Mouse (Mus musculus): Measurements from ENCODE around the gene Actbl2. TPM values are rescaled to one million over a fixed set of nuclear protein-coding genes. Genes with fewer than 3 reads are reported as not detected.

Actbl2 gene
- polyA plus RNA-seq, 1 experiment, result 0.05 TPM

DNA sequence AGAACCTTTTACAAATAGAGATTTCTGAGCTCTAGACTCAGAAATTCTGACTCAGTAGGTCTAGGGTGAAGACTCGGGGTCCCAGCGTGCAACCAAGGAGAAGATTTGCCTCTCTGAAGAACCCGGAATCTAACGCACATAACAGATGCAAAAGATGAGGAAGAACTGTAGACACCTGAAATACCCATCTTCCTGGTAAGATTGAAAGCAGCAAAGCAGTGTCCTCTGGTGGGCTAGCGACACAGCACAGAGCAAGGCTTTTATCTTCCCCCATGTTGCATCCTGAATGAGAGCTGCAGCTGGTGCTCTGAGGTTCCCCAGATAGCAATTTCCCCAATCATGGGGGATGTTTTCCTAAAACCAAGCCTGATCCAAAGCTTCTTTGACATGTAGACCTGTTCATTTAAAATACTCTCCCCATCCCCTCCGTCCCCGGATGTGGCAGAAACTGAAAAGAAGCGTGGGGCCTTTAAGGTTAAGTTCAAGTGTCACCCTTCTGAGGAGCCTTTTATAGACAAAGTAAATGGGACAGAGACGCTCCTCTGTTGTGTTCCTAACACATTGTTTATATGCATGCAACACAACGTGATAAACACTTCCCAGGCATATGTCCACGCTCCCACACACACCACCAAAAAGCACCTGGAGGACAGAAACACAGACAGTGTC is 3.7 kb downstream of the Actbl2 start:
- Histone ChIP-seq H3K36me3 (ENCODE audit: control insufficient read depth, insufficient read depth, low read length) (no peaks in the 10 kb centered on the region), H3K27ac (ENCODE audit: control insufficient read depth, insufficient read depth, low read depth, low read length) (no peak overlapping the region), H3K4me3 (ENCODE audit: control insufficient read depth, low read depth, low read length) (no peak overlapping the region), H3K27me3 (ENCODE audit: control insufficient read depth, insufficient read depth, low read length) (no peaks in the 10 kb centered on the region), H3K4me1 (ENCODE audit: control insufficient read depth, insufficient read depth, low read length) (peaks cover 6% of the 10 kb centered on the region)
- no peak for TF ChIP-seq POLR2A (IDR thresholded peaks at IDR 0.05; ENCODE audit: control insufficient read depth, low read depth, low read length)

DNA sequence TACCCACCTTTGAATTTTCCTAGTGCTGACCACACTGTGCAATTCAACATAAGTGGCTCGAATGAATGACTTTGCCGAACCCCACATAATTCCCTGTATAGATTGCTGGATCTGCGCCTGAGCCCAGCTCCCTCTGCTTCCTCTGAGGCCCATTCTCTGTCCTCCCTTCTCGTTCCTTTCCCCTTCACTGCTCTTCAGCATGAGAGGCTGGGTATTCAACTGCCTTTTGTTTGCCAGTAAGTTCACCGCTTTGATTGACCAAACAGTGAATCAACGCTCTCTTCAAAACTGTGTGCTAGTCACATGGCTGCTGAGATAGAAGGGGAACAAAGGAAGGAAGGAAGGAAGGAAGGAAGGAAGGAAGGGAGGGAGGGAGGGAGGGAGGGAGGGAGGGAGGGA is 4.3 kb downstream of the Actbl2 start:
- Histone ChIP-seq H3K36me3 (ENCODE audit: control insufficient read depth, insufficient read depth, low read length) (no peaks in the 10 kb centered on the region), H3K27me3 (ENCODE audit: control insufficient read depth, insufficient read depth, low read length) (no peaks in the 10 kb centered on the region), H3K4me3 (ENCODE audit: control insufficient read depth, low read depth, low read length) (no peak overlapping the region), H3K27ac (ENCODE audit: control insufficient read depth, insufficient read depth, low read depth, low read length) (no peak overlapping the region), H3K4me1 (ENCODE audit: control insufficient read depth, insufficient read depth, low read length) (peaks cover 6% of the 10 kb centered on the region)
- TF ChIP-seq POLR2A (IDR thresholded peaks at IDR 0.05; ENCODE audit: control insufficient read depth, low read depth, low read length) (no peak), CTCF (IDR thresholded peaks at IDR 0.05; ENCODE audit: control insufficient read depth, insufficient read depth, insufficient replicate concordance, low read depth, low read length) (no peak)

DNA sequence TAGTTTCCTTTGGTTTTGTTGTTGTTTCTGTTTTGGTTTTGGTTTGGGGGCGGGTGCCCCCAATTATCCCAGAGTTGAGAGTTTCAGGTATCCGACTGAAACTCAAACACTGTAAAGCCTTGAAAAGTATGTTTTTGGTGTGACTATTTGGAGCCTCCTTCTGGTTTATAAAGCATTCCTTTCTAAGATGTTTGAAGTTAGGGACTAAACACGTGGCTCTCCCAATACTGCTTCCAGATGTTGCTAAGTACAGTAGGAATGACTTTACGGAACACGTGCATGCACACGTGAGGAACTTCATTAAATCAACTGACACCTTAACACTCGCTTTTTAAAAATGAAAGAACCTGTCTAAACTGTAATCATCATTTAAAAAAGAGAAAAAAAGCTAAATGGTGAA is 4.9 kb downstream of the Actbl2 start:
- H3K4me3 ChIP-seq (ENCODE audit: control insufficient read depth, low read depth, low read length), result no peak overlapping the region
- H3K27me3 ChIP-seq (ENCODE audit: control insufficient read depth, insufficient read depth, low read length), result no peaks in the 10 kb centered on the region
- TF ChIP-seq POLR2A (IDR thresholded peaks at IDR 0.05; ENCODE audit: control insufficient read depth, low read depth, low read length) (no peak), CTCF (IDR thresholded peaks at IDR 0.05; ENCODE audit: control insufficient read depth, insufficient read depth, insufficient replicate concordance, low read depth, low read length) (no peak)
- H3K36me3 ChIP-seq (ENCODE audit: control insufficient read depth, insufficient read depth, low read length), result no peaks in the 10 kb centered on the region
- H3K27ac ChIP-seq (ENCODE audit: control insufficient read depth, insufficient read depth, low read depth, low read length), result no peak overlapping the region
- peaks cover 4% of the 10 kb centered on the region for H3K4me1 ChIP-seq (ENCODE audit: control insufficient read depth, insufficient read depth, low read length)

DNA sequence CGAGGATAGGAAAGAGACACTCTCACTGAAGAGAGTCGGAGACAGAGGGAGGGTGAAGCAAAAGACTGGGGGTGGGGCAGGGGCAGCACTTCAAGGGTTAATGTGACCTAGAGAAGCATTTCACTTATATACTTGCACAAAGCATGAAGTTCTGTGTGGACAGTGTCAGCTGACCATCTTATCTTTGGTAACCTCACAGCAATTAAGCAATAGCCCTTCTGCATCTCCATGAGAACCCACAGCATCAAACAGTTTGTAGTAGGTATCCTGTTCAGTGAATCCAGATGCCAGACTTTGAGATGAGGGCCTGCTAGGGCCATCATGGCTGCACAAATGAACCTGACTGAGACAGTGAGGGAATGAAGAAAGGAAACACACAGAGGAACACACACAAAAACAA is 8.4 kb downstream of the Actbl2 start:
- Histone ChIP-seq H3K36me3 (ENCODE audit: control insufficient read depth, insufficient read depth, low read length) (no peaks in the 10 kb centered on the region), H3K27me3 (ENCODE audit: control insufficient read depth, insufficient read depth, low read length) (no peaks in the 10 kb centered on the region), H3K4me1 (ENCODE audit: control insufficient read depth, insufficient read depth, low read length) (no peaks in the 10 kb centered on the region), H3K4me3 (ENCODE audit: control insufficient read depth, low read depth, low read length) (no peak overlapping the region), H3K27ac (ENCODE audit: control insufficient read depth, insufficient read depth, low read depth, low read length) (peak overlapping the region; percentile 16; the same call in 1 of the 2 replicates)
- TF ChIP-seq POLR2A (IDR thresholded peaks at IDR 0.05; ENCODE audit: control insufficient read depth, low read depth, low read length) (no peak), CTCF (IDR thresholded peaks at IDR 0.05; ENCODE audit: control insufficient read depth, insufficient read depth, insufficient replicate concordance, low read depth, low read length) (no peak)

DNA sequence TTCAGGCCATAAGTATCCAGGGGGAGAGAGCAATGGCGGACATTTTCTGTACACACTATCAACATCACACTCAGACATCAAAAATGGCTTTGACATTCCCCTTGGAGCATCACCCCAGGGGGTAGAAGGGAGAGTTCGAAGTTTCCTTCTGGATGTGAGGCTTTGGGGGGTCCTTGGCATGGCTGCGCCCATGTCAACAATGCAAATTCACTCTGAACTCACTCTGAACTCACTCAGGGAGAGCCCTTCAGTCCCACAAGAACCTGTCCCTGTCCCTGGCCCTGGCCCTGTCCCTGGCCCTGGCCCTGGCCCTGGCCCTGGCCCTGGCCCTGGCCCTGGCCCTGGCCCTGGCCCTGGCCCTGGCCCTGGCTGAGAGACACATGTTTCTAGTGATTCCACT is 8.9 kb downstream of the Actbl2 start:
- Histone ChIP-seq H3K27ac (ENCODE audit: control insufficient read depth, insufficient read depth, low read depth, low read length) (peak overlapping the region; percentile 16; the same call in 1 of the 2 replicates), H3K36me3 (ENCODE audit: control insufficient read depth, insufficient read depth, low read length) (no peaks in the 10 kb centered on the region), H3K4me3 (ENCODE audit: control insufficient read depth, low read depth, low read length) (no peak overlapping the region), H3K27me3 (ENCODE audit: control insufficient read depth, insufficient read depth, low read length) (no peaks in the 10 kb centered on the region), H3K4me1 (ENCODE audit: control insufficient read depth, insufficient read depth, low read length) (no peaks in the 10 kb centered on the region)
- TF ChIP-seq POLR2A (IDR thresholded peaks at IDR 0.05; ENCODE audit: control insufficient read depth, low read depth, low read length) (no peak), CTCF (IDR thresholded peaks at IDR 0.05; ENCODE audit: control insufficient read depth, insufficient read depth, insufficient replicate concordance, low read depth, low read length) (no peak)

DNA sequence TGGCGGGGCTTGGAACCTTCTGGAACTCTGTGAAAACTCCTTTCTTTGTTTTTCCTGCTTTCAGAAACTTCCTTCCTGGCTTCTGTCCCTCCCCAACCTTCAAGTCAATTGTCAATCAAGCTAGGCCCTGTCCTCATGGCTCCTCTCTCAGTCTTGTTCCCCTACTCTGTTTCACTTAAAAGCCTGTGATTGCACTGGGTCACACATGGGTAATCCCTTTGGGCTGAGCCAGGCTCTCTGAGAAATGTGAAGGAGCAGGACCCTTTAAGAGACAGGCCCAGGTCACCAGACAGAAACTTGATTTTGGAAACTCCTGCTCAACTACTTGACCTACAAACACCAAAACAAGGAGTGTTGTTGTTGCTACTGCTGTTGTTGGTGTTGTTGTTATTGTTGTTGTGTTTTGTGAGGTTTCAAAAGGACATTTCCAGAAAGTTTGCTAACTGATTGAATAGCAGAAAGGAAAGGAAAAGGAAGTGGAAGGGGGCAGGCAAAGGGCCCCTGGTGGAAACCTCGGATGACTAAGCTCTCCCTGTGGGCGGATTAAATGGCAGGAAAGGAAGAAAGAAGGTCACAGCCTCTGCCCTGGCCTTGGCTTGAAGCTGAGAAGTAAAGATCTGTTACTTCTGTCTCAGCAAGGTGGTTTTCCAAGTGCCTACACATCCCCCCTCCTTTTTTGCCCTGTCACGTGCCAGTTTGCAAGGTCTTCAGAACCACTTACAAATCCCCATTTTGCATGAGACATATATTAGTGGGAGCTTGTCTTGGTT is 10.6 kb downstream of the Actbl2 start:
- Histone ChIP-seq H3K4me3 (ENCODE audit: control insufficient read depth, low read depth, low read length) (no peak overlapping the region), H3K27ac (ENCODE audit: control insufficient read depth, insufficient read depth, low read depth, low read length) (no peak overlapping the region; the same call in none of the 2 replicates), H3K4me1 (ENCODE audit: control insufficient read depth, insufficient read depth, low read length) (no peaks in the 10 kb centered on the region), H3K27me3 (ENCODE audit: control insufficient read depth, insufficient read depth, low read length) (no peaks in the 10 kb centered on the region), H3K36me3 (ENCODE audit: control insufficient read depth, insufficient read depth, low read length) (no peaks in the 10 kb centered on the region)
- TF ChIP-seq POLR2A (IDR thresholded peaks at IDR 0.05; ENCODE audit: control insufficient read depth, low read depth, low read length), result no peak
- TF ChIP-seq CTCF (IDR thresholded peaks at IDR 0.05; ENCODE audit: control insufficient read depth, insufficient read depth, insufficient replicate concordance, low read depth, low read length), result no peak

DNA sequence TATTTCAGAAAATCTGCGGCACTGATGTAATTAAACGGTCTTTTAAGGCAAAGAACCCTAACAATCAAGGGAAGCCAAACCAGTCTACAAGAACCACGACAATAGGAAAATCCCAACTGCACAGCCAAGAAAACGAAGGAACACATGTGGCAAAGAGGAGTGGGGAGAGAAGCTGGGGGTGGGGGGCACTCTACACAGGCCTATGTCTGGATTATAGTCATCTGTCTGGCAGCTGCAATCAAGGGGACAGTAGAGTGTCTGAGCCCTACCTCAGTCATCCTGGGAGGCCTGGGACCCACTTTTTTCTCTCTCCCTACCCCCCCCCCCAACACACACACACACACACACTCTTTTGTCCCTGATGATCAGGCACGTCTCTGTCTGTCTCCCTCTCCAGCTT is 12.0 kb downstream of the Actbl2 start:
- Histone ChIP-seq H3K4me1 (ENCODE audit: control insufficient read depth, insufficient read depth, low read length) (no peaks in the 10 kb centered on the region), H3K27me3 (ENCODE audit: control insufficient read depth, insufficient read depth, low read length) (no peaks in the 10 kb centered on the region), H3K4me3 (ENCODE audit: control insufficient read depth, low read depth, low read length) (no peak overlapping the region), H3K36me3 (ENCODE audit: control insufficient read depth, insufficient read depth, low read length) (no peaks in the 10 kb centered on the region), H3K27ac (ENCODE audit: control insufficient read depth, insufficient read depth, low read depth, low read length) (peak overlapping the region; percentile 3; the same call in 1 of the 2 replicates)
- TF ChIP-seq CTCF (IDR thresholded peaks at IDR 0.05; ENCODE audit: control insufficient read depth, insufficient read depth, insufficient replicate concordance, low read depth, low read length) (no peak), POLR2A (IDR thresholded peaks at IDR 0.05; ENCODE audit: control insufficient read depth, low read depth, low read length) (no peak)

All from testis, adult 2 months (tissue).